Mouse (Mus musculus): ENCODE results near the gene Anks1b.

Anks1b gene

DNA sequence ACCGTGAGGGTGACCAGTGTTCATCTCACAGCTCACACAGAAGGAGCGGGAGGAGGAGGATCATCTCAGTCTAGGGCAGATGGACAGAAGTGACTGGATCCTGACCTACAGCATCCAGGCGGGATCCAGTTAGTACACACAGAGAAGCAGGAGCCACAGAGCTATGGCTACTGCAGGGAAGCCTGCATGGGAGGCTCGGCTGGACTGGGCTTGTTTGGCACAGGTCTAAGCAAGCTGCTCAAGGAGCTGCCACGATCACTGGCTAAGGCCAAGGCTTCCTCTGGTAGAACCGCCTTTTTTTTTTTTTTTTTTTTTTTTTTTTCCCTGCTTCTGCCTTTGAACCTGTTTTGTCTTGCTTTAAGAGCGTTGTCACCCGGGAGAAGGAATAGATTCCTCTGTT is 1034.1 kb downstream of the Anks1b start:
- DNase-seq: no peak

DNA sequence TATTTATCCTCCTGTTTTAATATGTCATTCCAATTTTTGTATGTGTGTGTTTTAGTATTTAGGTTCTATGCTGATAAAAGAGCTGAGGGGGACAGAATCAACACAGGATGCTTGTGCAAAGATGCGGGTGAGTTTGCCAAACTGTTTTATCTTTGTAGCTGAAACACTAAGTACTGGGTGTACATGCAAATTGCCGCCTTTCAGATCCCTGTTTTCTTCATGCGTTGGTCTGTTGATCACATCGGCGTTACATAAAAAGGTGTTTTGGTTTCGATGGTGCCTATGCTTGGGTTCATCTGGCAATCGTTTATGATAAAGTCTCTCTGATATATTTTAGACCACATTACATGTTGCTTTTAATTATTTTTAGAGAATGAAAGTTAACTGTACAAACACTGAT is 1050.2 kb downstream of the Anks1b start:
- DNase-seq: no peak

DNA sequence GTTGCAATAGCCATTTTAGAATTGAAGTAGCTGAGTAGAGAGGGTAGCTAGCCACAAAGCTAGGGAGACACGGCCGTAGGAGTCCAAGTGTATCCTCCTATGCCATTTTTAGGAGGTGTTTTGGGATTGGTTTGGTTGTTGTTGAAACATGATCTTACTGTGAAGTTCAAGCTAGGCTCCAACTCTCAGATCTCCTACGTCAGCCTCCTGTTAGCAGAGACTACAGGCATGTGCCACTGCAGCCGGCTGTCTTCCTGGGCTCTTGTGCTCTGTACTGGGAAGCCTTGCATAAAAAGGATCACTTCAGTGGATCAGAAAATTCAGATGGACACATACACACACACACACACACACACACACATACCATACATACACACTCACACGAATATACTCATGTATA is 1059.8 kb downstream of the Anks1b start:
- DNase-seq: no peak

DNA sequence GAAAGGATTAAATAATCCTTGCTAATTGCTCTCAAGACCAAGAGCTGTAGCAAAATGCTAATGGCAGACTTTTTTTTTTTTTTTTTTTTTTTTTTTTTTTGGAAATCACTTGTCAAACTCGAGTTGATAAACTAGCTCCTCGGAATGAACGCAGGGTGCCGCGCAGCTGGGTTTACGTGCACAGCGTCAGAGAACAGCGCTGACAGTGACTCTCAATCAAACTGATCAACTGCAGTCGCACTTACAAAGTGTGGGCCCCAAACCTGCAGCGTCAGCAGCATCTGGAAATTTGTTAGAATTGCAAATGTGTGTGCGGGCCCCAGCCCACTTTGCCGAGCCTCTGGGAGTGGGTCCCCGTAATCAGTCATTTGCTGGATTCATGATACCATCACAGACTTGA is 1061.4 kb downstream of the Anks1b start:
- DNase-seq: no peak

DNA sequence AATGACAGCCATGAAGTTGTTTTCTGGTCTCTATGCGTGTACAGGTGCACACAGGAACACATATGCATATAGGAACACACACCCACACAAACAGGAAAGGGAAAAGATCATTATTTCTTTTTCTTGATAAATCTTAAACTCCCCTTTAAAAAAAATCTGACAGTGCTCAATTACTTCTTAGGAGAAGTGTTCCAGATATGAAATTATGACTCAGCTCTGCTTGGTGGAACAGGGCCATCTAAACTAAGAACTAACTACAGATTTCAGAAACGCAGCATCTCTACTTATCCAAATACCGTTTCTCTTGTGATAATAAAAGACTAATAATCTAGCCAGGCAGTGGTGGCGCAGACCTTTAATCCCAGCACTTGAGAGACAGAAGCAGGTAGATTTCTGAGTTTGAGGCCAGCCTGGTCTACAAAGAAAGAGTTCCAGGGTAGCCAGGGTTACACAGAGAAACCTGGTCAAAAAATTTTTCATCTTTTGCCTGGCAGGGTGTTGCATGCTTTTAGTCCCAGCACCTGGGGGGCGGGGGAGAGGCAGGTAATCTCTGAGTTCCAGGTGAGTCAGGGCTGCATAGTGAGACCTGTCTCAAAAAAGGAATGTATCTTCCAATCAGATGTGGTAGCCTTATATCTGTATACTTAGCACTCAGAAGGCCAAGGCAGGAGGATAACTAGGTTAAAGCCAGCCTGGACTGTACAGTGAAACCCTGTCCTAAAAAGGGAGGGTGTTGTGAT is 1064.6 kb downstream of the Anks1b start:
- no peak for DNase-seq

DNA sequence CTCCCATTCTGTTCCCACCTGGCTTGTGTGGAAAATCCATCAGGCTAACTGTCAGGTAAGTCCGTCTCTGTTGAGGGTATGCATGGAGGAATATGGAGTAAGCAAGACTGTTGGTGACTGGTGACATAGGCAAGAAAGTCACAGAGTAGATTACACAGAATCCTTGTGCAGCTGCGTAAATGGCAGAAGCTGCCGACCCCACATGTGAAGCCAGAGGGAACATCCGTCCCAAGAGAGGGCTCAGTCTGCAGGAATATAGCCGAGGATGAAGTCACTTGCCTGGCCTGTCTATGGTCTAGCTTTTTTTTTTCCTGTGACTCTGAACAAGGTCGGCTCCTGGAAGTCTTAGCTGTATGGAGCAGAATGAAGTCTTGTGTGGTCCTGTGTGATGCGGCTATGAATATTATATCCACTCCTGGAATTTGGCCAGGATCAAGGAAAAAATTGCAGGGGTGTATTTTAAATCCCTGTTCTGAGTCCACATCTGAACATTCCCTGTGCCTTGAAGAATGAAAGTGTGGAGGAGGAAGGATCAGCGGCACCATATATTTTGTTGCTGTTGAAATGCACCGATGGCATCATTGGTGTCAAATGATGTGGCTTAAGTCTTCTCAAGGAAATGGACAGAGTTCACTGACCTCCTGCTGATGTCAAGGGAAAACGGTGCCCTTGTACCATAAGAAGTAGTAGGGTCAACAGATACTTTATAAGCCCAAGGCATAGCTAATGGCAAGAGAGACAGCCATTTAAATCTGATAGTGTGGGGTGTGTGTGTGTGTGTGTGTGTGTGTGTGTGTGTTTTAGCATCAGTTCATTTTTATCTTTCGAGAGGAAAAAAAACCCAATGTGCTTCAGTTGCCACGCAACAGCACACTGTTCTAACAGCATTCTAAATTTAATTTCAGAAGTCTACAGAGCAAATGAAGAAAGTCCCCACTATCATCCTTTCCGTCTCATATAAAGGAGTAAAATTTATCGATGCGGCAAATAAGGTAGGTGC is 1067.5 kb downstream of the Anks1b start:
- DNase-seq: no peak

DNA sequence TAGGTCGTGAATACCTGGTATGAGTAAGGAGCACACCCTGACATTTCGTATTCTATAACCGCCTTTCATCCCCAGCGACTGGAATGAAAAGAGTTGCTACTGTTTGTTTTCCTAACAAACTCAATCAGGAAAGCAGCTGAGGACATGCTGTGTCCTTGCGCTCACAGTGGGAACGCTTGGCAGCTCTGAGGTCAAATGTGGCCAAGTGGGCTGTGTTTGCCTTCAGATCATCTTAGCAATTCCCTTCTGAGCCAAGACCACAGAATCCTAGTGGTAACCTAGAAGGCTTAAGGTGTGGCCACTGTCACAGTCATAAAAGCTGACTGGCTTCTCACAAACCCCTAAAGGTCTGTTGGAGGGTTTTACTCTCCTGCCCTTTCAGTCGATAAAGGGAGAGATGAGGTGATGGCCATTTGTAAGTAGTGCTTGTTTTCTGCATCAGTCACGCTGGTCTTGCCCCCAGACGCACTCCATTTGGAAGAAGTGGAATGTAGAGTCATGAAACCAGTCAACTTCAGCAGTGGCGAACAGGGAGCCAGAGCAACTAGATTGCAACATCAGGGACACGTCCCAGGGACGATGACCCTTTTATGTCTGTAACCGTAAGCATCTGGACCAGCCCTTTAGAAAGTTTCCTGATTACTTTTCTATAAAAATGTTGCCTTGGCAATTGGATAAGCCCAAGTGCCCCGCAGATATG is 1068.8 kb downstream of the Anks1b start:
- no peak for DNase-seq

DNA sequence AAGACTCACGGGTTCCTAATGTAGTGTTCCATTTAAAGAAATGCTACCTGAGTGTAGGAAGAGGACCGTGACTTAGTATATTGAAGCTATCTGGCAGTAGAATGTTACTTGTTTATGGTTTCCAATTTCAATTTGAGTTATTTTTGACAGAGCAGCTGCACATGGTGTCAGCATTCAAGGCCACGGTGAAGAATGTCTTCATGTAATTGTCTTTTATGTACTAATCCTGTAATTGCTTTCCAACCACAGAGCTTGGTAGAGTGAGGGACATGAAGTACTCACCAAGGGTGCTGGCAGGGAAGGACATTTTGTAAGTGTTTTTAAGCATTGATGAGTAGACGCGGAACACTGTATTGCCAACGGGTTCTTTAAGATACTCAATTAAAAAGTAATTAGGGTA is 1073.7 kb downstream of the Anks1b start:
- no peak for DNase-seq

DNA sequence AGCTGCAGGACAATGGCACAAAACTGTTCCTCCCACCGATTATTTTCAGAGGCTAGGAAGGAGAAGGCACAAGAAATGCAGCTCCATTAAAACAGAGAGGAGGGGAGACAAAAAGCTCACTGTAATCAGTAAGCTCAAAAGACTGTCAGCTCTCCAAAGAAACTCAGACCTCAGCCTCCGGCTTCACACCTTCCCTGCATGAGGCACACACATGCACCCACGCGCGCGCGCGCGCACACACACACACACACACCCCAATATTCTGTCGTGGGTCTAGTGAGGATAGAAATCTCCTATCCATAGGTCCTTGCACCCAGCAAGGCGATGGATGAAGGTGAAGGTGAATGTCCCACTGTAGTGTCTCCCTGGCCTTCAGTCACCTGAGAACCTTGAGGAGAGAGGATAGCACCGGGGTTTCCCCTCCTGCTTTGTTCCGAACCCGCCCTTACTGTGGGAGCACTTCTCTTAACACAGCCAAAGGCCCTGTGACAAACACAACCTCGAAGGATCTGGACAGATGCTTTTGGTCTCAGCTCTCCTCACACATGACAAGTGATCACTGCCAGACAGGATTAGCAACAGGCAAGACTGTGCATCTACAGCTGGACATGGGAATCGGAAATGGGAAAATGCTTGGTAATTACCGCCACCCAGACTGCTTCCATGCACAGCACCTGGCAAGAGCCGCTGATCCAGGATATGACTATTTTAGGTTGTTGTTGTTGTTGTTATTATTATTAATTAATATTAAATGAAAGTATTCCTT is 1074.5 kb downstream of the Anks1b start:
- DNase-seq: no peak

DNA sequence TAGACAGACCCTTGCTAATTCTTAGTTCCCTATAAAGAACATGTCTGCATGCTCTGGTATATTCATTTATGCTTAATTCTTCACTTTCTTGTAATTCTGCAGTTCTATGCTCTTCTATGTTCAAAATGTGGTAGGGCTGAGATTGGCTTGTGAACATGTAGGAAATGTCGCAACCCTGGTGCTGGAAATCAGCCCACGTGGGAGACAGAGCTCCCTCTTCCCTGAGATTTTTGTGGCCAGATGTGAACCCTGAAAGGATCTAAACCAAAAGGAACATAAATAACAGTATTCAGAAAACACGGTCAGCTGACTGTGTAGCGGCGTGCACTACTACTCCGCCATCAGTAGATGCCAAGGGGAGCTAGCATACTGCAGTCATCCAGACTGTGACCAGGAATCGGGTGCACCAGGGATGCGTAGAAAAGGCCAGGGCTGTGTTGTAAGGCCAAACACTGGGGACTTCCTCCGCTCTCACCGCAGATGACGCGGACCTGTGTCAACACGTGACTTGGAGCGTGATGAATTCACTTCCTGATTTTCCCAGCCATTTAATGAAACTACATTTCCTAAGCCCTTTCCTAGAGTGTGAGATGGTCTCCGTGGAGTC is 1079.9 kb downstream of the Anks1b start:
- DNase-seq: no peak

DNA sequence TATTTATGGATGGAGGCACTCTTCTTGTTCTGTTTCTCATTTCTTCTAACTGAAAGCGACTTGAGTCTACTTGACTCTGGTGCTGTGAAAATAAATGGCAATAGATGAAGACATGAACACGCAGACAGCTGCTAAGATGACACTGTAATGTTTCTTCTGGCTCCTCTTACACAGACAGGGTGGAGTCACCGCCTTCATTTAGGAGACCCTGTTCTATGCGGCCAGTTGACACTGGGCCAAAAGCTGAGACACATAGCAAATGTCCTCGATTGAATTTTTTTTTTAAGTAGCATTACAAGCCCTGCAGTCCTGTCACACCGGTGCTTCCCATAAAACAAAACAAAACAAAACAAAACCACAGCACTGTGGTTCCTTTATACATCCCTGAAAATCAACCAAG is 1080.5 kb downstream of the Anks1b start:
- DNase-seq: no peak

DNA sequence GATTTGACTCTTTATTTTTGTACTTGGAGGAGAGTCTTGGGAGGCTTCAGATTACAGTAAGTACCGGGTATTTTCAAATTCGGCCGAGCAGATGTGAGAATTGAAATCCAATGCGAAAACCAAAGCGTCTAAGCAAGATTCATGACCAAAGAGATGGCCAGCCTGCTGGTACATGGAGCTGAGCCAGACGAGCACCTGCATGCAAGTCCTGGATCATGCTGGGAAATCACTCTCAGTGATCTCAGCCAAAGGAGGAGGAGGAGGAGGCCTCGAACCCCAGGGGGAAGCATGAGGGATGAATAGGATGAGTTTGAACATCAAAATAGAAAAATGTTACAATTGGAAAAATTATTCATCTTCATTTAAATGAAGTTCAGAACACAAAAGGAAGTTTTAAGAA is 1087.1 kb downstream of the Anks1b start:
- DNase-seq: no peak

DNA sequence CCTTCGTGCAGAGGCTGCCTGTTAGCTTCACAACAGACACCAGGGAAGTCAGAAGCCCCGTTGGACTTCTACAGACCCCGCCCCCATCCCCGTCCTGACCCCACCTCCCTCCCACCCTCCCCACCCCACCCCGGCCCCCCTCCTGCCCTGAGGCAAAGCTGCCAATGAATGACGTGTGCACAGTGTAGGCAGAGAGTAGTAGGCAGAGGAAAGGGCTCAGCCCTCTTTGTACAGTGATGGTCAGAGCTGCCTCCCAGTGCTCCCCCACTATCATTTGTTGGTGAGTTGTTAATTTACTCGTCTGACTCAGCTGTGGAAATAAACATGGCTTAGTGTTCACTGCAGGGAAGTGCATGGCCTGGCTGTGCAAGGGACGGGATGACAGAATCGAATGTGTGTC is 1091.2 kb downstream of the Anks1b start:
- no peak for DNase-seq

DNA sequence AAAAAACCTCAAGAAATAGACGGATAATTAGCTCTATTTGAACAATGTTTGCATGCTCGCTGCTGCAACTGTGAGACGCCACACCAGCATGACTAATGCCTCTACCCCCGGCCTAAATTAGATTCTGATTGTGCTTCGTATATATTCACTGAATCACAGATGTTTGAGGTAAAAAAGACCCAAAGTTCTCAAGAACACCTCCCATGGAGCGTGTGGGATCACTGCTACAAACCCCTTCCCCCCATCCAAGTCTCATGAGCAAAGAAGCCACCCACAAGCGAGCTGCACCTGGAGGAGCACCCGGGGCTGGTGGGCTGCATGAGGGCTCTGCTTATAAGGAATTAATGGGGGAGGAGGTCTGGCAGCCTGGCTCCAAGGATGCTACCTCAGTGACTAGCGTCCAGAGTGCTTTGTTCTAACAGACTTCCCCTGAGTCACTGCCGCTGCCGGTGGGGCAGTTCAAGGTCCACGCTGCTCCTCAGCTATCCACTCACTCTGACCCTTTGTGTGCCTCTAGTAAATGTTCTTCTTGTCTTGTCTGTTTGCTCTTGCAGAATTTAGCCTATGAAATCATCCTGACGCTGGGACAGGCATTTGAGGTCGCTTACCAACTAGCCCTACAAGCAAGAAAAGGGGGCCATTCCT is 1092.5 kb downstream of the Anks1b start:
- no peak for DNase-seq

DNA sequence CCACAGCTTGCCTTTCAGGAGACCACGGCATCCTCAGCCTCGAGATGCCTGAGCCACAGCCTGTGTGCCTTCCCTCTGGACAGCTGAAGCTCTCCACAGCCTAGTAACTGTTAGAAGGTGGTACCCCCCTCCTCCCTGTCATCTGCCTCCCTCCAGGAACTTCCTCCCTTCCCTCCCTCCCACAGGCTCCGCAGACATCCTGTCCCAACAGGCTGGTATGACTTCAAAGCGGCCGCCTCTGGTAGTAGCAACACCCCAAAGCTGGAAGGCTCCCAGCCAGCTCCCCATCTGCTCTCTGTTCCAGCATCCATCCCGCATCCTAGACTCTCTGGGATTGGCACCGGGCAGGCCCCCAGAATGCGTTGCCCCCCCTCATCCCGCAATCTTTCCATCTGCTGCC is 1093.5 kb downstream of the Anks1b start:
- DNase-seq: peak; percentile 39

DNA sequence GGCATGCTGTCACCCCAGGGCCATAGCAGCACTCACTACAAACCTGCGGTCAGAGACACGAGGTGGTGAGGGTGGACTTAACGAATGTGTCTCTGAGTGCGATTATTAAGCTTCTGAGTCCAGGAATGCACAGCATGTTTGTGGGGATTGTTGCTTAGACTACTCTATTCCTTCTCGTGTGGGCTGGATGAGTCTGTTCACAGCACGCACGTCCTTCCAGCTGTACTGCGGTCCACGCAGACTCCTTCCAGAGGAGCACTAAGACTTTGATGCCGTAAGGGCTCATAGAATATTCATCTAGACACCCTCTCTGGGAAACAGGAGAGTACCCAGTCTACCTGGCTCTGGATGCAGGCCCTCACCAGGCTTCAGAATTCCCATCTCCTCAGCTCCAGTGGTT is 1094.9 kb downstream of the Anks1b start:
- DNase-seq: no peak

DNA sequence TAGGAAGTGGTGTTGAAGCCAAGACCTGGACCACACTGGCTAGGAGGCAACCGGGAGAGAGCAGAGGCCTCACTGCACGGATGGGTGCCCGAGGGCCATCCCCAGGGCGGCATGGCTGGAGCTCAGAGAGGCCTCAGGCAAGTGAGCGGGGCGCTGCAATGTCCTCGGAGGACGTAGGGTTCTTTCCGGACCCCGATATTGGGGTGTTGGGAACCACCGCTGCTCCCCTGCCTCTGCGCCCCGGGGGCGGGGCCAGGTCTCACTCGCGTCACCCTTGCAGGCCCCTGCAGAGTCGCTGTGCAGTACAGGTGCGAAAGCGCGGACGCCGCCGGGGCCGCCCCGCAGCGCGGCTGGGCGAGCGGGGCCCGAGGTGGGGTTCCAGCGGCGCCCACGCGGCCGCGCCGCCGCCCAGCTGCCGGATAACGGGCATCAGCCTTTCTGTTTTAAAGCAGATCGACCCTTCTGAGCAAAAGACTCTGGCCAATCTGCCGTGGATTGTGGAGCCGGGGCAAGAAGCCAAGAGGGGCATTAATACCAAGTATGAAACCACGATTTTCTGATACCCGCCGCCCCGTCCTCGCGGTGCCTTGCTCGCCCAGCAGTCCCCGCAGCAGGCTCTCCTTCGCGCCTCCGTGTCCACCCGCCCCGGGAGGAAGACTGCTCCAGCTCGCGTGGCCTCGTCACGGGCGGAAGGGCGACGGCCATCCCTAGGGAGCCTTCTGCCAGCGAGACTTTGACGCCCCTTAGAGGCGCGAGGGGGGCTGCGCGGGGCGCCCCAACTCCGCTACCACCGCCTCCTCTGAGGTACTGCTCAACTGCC is 1096.3 kb downstream of the Anks1b start:
- DNase-seq: peak; percentile 53

DNA sequence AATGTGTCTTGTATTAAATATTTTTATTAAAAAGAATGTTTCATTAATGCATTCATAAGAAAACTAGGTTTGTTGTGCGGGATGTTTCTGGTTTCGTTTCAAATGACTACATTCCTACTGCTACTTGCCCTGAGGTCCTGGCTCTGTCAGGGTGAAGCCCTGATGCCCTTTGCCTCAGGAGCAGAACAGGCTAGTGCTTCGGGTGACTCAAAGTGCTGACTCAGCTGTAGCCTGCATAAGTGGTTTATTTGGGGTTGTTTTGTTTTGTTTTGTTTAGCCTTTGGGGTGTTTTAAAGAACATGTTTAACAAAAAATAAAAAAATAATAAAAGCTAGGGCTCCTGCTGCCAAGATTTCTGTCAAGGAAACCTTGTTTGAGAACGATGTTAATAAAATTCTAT is 1097.3 kb downstream of the Anks1b start:
- peak; percentile 40 for DNase-seq

DNA sequence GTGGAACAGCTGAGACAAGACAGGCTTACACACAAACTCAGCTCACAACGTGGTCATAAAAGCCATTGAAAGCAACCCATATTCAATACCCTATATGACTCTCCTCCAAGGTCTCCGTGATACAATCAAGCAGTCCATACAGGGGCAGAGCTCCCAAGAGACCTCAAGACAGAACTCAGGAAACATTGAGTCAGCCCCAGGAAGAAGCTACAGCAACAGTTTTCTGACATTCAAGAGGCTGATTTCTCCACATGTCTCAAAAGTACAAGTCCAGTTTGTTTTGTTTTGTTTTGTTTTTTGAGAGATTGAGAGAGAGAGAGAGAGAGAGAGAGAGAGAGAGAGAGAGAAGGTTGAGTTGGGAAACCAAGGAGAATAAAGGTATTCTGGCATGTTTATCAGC is 1100.8 kb downstream of the Anks1b start:
- DNase-seq: no peak

DNA sequence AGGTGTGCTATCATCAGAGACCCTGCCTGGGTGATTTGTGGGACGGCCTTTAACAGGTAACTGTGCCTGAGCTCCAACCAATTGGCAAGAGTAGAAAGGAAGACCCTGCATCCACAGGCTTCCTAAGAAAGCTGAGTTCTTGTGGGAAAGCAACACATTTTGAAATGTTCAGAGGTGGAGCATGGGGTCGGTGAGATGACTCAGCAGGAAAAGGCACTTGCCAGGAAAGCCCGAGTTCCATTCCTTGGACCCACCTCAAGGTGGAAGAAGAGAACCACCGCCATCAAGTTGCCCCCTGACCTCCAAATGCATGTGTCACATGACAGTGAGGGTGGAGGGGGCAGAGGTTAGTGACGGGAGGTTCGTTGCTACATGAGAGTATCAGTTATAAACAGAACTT is 1101.2 kb downstream of the Anks1b start:
- no peak for DNase-seq

DNA sequence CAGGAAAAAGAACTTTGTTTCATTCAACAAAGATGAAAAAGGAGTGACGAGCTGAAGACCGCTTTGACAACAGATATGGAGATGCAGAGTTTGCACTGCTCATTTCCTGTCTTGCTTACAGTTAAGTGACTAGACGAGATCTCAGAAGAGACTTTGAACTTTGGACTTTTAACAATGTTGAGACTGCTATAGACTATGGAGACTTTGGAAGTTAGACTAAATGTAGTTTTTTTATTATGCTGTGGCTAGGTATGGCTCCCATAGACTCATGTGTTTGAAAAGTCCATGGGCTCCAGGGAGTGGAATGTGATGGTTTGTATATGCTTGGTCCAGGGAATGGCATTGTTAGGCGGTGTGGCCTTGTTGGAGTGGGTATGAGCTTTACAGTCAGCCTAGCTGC is 1108.5 kb downstream of the Anks1b start:
- no peak for DNase-seq

All from embryo, embryonic 11 days (tissue).